Mouse (Mus musculus) liver, embryonic 15.5 days (tissue): Measurements from ENCODE around the gene Lamp5. TPM values are rescaled to one million over a fixed set of nuclear protein-coding genes. Genes with fewer than 3 reads are reported as not detected.

Experiments
- ATAC-seq: fragments of 200-750 bp; cut with Nextera tagmentation; 2 replicates; pipeline ENCODE4 v1.8.0; 2017; ENCODE audit warnings: moderate number of reproducible peaks, mild to moderate bottlenecking, moderate library complexity; ENCODE audit not compliant: insufficient read depth
- H3K27ac ChIP-seq: fragments of 300-500 bp; sonication (generic); replicated peaks from 2 replicates; pipeline ENCODE4 v1.5.1; 2015; ENCODE audit warnings: mild to moderate bottlenecking, inconsistent platforms
- H3K27me3 ChIP-seq: fragments of 300-500 bp; sonication (generic); 2 replicates; pipeline ENCODE4 v1.6.1; 2015; ENCODE audit warnings: mild to moderate bottlenecking, inconsistent platforms
- H3K36me3 ChIP-seq: fragments of 300-500 bp; sonication (generic); replicated peaks from 2 replicates; pipeline ENCODE4 v1.6.1; 2015; ENCODE audit warnings: moderate library complexity, mild to moderate bottlenecking, inconsistent platforms
- H3K4me1 ChIP-seq: fragments of 300-500 bp; sonication (generic); replicated peaks from 2 replicates; pipeline ENCODE4 v1.6.1; 2015; ENCODE audit warnings: inconsistent platforms
- H3K4me2 ChIP-seq: fragments of 300-500 bp; sonication (generic); 2 replicates; pipeline ENCODE4 v1.6.1; 2015; ENCODE audit warnings: moderate library complexity, mild to moderate bottlenecking, inconsistent platforms
- H3K4me3 ChIP-seq: fragments of 300-500 bp; sonication (generic); replicated peaks from 2 replicates; pipeline ENCODE4 v1.5.1; 2015; ENCODE audit warnings: mild to moderate bottlenecking, inconsistent platforms
- H3K9ac ChIP-seq: fragments of 300-500 bp; sonication (generic); 2 replicates; pipeline ENCODE4 v1.6.1; 2015; ENCODE audit warnings: moderate library complexity, mild to moderate bottlenecking, inconsistent platforms
- H3K9me3 ChIP-seq: fragments of 300-500 bp; sonication (generic); replicated peaks from 2 replicates; pipeline ENCODE4 v1.6.1; 2016; ENCODE audit warnings: inconsistent platforms
- WGBS: fragments of 180-500 bp; shearing (Covaris S2); methylation state at CpG from one replicate; pipeline ENCODE4 v1.1.7; 2015; ENCODE audit warnings: mixed read lengths; ENCODE audit not compliant: insufficient replicate concordance; 5-methylcytosine and 5-hydroxymethylcytosine counted together
- polyA plus RNA-seq: library from polyadenylated mRNA; unstranded; fragments of >200 nt; fragmentation: Nextera tagmentation; extraction: Ambion mirVana; gene quantifications from 2 replicates; pipeline ENCODE4 v1.2.1, GENCODE M21; 2015

Gene Lamp5
- polyA plus RNA-seq, result not detected in 2 replicates

- Histone ChIP-seq H3K9ac (no peak within 1 kb of the TSS), H3K36me3 (no peaks in the 10 kb centered on the region), H3K9me3 (no peaks in the 10 kb centered on the region), H3K4me2 (no peak within 1 kb of the TSS), H3K27me3 (peaks cover 19% of the 10 kb centered on the region), H3K4me3 (no peak within 1 kb of the TSS), H3K27ac (no peak within 1 kb of the TSS), H3K4me1 (no peaks in the 10 kb centered on the region)
- 14% methylated on average over 8 of the region's 8 CpGs for WGBS
- no peak for ATAC-seq
Measured at GRCm38 (mm10) chr2:136051688-136052289, at the start of gene Lamp5. TSS of gene Lamp5 (plus strand) at chr2:136052239.

- H3K4me2 ChIP-seq, result no peak overlapping the region
- no peak overlapping the region for H3K27ac ChIP-seq
- H3K27me3 ChIP-seq, result no peaks in the 10 kb centered on the region
- H3K9me3 ChIP-seq, result no peaks in the 10 kb centered on the region
- no peak for ATAC-seq
- H3K4me3 ChIP-seq, result no peak overlapping the region
- no peak overlapping the region for H3K9ac ChIP-seq
- no peaks in the 10 kb centered on the region for H3K4me1 ChIP-seq
- 68% methylated on average over 1 of the region's 1 CpGs for WGBS
- no peaks in the 10 kb centered on the region for H3K36me3 ChIP-seq
Measured at GRCm38 (mm10) chr2:136003836-136004235, 48.2 kb upstream of the Lamp5 start.

- H3K4me1 ChIP-seq, result no peaks in the 10 kb centered on the region
- 62% methylated on average over 5 of the region's 5 CpGs for WGBS
- no peaks in the 10 kb centered on the region for H3K36me3 ChIP-seq
- ATAC-seq, result no peak
- H3K4me3 ChIP-seq, result no peak overlapping the region
- no peak overlapping the region for H3K9ac ChIP-seq
- H3K27ac ChIP-seq, result no peak overlapping the region
- H3K9me3 ChIP-seq, result no peaks in the 10 kb centered on the region
- H3K27me3 ChIP-seq, result no peaks in the 10 kb centered on the region
- H3K4me2 ChIP-seq, result no peak overlapping the region
Measured at GRCm38 (mm10) chr2:136006280-136006679, 45.8 kb upstream of the Lamp5 start.

GRCm38 (mm10) chr2:136012759-136013158 is 39.3 kb upstream of the Lamp5 start:
- no peak for ATAC-seq
- no peaks in the 10 kb centered on the region for H3K9me3 ChIP-seq
- H3K4me2 ChIP-seq, result no peak overlapping the region
- H3K9ac ChIP-seq, result no peak overlapping the region
- 71% methylated on average over 9 of the region's 9 CpGs for WGBS
- no peak overlapping the region for H3K27ac ChIP-seq
- no peak overlapping the region for H3K4me3 ChIP-seq
- H3K36me3 ChIP-seq, result no peaks in the 10 kb centered on the region
- no peaks in the 10 kb centered on the region for H3K27me3 ChIP-seq
- H3K4me1 ChIP-seq, result no peaks in the 10 kb centered on the region

DNA sequence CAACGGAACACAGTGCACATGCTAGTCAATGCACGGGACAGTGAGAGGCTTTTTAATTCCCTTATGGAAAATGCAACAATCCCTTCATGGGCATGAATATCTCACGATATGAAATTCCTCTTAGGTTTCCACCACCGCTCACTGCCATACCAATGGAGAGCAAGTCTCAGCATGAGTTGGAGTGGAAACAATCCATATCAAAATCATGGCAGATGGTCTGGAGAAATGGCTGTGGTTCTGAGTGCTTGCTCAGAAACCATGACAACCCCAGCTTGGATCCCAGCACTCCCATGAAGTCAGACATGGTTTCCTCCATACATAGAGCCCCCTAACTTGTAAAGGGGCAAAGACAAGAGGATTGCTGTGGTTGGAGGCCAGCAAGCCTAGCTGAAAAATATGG is 3.6 kb upstream of the Lamp5 start:
- no peak overlapping the region for H3K4me2 ChIP-seq
- H3K36me3 ChIP-seq, result no peaks in the 10 kb centered on the region
- H3K9me3 ChIP-seq, result no peaks in the 10 kb centered on the region
- H3K27ac ChIP-seq, result no peak overlapping the region
- WGBS, result 66% methylated on average over 4 of the region's 4 CpGs
- ATAC-seq, result no peak
- no peak overlapping the region for H3K4me3 ChIP-seq
- peaks cover 19% of the 10 kb centered on the region for H3K27me3 ChIP-seq
- no peaks in the 10 kb centered on the region for H3K4me1 ChIP-seq
- H3K9ac ChIP-seq, result no peak overlapping the region

DNA sequence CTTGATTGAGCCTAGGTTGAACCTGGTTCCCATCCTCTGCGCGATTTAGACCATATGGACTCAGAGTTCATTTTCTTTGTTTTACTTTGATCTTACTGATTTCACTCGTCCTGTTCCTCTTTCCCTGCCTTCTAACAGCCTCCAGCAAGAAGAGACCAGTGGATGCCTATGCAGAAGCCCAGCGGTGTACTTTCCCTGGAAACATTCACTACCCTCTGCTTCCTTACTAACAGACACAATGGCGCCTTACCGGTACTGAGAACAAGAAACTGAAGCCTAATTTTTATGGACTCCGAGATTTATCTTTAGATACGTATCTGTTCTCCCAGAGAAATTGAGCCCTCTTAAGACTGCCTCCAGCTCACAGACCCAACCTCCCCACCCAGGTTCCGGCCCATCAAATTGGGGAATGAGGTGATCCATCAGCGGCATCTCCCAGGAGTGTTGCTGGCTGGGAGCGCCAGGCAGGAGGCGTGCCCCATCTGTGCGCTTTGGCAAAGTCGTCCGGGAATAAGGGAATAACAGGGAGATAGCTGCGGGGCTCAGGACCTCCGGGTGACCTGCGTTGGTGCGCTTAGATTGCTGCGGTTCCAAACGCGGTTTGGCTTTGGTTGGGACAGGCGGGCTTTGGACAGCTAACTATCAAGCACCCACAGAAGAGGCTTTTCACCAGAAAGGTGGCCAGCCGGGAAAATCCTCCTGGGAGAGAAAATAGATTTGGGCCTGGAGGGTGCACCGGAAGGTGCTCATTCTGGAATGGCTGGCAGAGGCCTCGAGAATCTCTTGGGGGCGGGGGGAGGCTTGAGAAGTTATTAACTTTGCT is 1.0 kb upstream of the Lamp5 start:
- H3K36me3 ChIP-seq, result no peaks in the 10 kb centered on the region
- no peak overlapping the region for H3K4me2 ChIP-seq
- no peak overlapping the region for H3K9ac ChIP-seq
- H3K4me1 ChIP-seq, result no peaks in the 10 kb centered on the region
- no peak for ATAC-seq
- H3K27ac ChIP-seq, result no peak overlapping the region
- no peaks in the 10 kb centered on the region for H3K9me3 ChIP-seq
- 19% methylated on average over 27 of the region's 27 CpGs for WGBS
- no peak overlapping the region for H3K4me3 ChIP-seq
- peaks cover 19% of the 10 kb centered on the region for H3K27me3 ChIP-seq

- Histone ChIP-seq H3K27ac (no peak overlapping the region), H3K4me3 (no peak overlapping the region), H3K9ac (no peak overlapping the region), H3K9me3 (no peaks in the 10 kb centered on the region), H3K27me3 (peaks cover 44% of the 10 kb centered on the region), H3K4me1 (no peaks in the 10 kb centered on the region), H3K36me3 (no peaks in the 10 kb centered on the region), H3K4me2 (no peak overlapping the region)
- no peak for ATAC-seq
- WGBS, result 3% methylated on average over 19 of the region's 19 CpGs
Measured at GRCm38 (mm10) chr2:136057861-136058331, 5.9 kb downstream of the Lamp5 start.

DNA sequence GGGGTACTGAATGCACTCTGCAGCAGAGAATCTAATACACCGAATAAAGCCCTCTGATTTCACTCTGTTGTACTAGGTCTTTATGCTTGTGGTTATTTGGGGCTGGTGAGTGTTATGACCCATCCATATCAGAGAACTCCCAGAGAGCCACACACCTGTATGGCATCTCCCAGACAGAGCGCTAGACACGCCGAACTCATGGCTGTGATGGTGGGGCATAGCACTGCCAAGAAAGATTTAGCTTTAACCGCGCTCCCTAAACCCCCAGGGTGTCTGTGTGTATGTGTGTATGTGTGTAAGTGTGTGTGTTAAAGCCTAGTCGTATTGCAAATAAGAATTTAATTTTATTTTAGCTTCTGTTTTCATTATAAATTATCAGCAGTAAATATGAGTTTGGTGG is 6.4 kb downstream of the Lamp5 start:
- no peak for ATAC-seq
- Histone ChIP-seq H3K27me3 (peaks cover 44% of the 10 kb centered on the region), H3K4me3 (no peak overlapping the region), H3K4me1 (no peaks in the 10 kb centered on the region), H3K36me3 (no peaks in the 10 kb centered on the region), H3K27ac (no peak overlapping the region), H3K4me2 (no peak overlapping the region), H3K9ac (no peak overlapping the region), H3K9me3 (no peaks in the 10 kb centered on the region)
- 9% methylated on average over 7 of the region's 7 CpGs for WGBS

DNA sequence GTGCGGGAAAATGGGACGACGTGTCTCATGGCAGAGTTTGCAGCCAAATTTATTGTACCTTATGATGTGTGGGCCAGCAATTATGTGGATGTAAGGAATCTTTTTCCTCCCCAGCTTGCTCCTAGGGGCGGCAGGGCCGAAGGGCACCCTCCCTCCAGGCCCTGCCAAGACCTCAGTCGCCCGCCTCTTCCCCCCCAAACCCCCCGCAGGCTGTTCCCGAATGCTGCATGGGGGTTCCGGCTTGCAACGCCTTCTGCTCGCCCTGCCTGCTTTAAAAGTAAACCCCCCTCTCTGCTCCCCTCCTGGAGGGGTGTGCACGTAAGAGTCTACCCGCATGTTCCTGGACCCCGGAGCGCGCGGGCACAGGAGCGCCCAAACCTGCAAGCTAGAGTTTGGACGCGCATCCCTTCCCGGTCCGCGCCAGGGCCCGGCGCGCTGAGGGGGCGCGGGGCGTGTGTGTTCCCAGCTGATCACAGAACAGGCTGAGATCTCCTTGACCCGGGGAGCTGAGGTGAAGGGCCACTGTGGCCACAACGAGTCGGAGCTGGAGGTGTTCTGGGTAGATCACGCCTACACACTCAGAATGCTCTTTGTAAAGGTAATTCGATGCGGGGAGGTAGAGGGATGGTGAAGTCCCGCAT is 7.1 kb downstream of the Lamp5 start:
- Histone ChIP-seq H3K4me1 (no peaks in the 10 kb centered on the region), H3K27me3 (peaks cover 44% of the 10 kb centered on the region), H3K27ac (no peak overlapping the region), H3K9ac (no peak overlapping the region), H3K4me3 (no peak overlapping the region), H3K9me3 (no peaks in the 10 kb centered on the region), H3K4me2 (no peak overlapping the region), H3K36me3 (no peaks in the 10 kb centered on the region)
- 2% methylated on average over 37 of the region's 37 CpGs for WGBS
- no peak for ATAC-seq

DNA sequence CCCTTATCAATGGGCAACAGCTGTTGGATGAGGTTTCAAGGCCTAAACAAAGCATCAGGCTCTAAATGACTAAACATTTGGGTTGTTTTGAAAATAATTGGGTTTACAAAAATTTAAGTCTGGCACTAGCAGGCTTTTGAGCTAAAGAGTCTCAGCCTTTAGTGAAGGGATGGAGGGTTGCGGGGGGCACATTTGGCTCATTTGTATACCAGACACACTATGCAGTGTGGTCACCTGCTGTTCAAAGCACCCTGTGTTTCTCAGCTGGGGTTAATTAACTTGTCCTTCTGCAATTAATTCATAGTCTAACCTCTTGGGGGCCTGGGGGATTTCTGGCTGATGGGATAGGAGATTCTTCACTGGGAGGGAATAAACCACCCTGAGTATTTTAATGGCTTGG is 12.3 kb downstream of the Lamp5 start:
- Histone ChIP-seq H3K4me3 (no peak overlapping the region), H3K27ac (no peak overlapping the region), H3K4me1 (no peaks in the 10 kb centered on the region), H3K36me3 (no peaks in the 10 kb centered on the region), H3K4me2 (no peak overlapping the region), H3K9ac (no peak overlapping the region), H3K9me3 (no peaks in the 10 kb centered on the region), H3K27me3 (peaks cover 23% of the 10 kb centered on the region)
- no peak; the same call in 1 of the 2 replicates for ATAC-seq
- WGBS, result 84% methylated on average over 1 of the region's 1 CpGs

GRCm38 (mm10) chr2:136095978-136096377 is 43.9 kb downstream of the Lamp5 start:
- WGBS, result 20% methylated on average over 2 of the region's 2 CpGs
- Histone ChIP-seq H3K36me3 (no peaks in the 10 kb centered on the region), H3K9me3 (no peaks in the 10 kb centered on the region), H3K27ac (no peak overlapping the region), H3K27me3 (no peaks in the 10 kb centered on the region), H3K9ac (no peak overlapping the region), H3K4me1 (no peaks in the 10 kb centered on the region), H3K4me3 (no peak overlapping the region), H3K4me2 (no peak overlapping the region)
- ATAC-seq, result no peak
